Mouse (Mus musculus) Muller cell, postnatal 12 days (primary cell): Measurements from ENCODE around the gene Ggn.
"Not testable (repeated sequence)": the region's sequence is repeated elsewhere in the genome, so short reads cannot be mapped to it uniquely, and the experiment has no call there.

Source experiments
- DNase-seq: peaks from one replicate; pipeline ENCODE4 v3.0.0-alpha.2; 2015; ENCODE audit errors: inconsistent ontology term

Gene Ggn

GRCm38 (mm10) chr7:29158264-29158663, 11.7 kb upstream of the Ggn start:
- DNase-seq, result peak; percentile 71

- no peak for DNase-seq
Observed at GRCm38 (mm10) chr7:29162294-29162693, 7.7 kb upstream of the Ggn start.

GRCm38 (mm10) chr7:29162750-29163525, 7.1 kb upstream of the Ggn start:
- no peak for DNase-seq

DNA sequence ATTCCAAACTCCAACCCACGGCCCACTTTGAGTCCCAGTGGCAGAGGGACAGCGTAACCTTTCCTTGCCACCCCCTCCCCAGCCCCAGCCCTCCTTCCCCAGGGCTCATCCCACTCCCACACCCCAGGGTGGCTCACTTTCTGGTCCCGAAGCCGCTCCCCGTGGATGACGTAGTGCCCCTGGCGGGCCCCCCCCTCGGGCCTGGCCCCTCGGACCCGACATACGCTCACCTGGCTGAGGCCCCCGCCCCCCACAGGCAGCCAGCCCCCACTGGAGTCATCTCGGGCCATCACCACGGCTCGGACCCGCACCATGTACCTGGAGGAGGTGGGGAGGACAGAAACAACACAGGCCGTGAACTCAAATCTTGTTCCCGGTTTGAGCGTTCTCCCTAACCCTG, 2.4 kb upstream of the Ggn start:
- no peak for DNase-seq

DNA sequence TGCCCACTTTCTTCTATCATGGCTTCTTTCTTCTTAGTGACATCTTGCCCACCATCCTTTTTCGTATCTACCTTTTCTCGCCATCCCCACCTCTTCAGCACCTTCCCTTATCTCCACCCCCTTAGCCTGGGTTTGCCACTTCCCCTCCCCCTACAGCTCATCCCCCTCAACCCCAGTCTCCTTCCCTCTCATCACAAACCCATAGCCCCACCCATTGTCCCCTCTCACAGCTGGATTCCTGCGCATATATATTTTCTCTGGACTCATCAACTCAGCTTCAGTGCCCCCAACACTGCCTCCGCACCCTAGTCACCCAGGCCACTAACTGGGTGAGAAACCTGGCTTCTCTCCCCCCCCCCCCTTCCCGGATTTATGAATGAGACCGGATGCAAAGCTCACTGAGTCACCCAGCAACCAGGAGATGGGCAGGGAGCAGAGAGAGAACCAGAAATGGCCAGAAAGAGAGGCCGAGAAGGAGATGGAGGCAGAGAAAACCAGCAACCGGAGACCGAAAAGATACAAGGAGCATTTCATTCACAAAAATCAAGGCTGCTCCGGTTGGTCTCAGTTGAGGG, 1.8 kb upstream of the Ggn start:
- peak; percentile 75 for DNase-seq

DNA sequence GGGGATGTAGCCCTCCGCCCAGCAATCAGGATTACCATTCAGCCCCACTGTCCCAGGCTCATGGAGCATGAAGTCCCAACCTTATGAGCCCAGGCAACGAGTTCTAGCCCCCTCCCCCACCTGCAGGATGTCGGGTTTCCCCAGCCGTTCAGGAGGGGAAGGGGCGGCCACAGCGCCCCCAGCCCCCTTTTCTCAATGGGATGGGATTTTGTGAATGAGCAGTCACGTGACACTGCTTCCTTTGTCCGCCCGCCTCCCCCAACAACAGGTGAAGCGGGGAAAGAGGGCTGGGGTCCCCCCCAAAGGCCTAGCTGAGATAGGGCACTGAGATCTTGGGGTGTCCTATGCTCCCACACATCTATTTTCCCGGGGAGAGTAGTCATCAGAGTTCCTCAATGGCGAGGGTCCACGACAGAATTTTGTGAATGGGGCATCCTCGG, 1.2 kb upstream of the Ggn start:
- peak; percentile 36 for DNase-seq

- peak; percentile 98 for DNase-seq
Observed at GRCm38 (mm10) chr7:29169231-29170065, 562 bp upstream of the Ggn start.

- DNase-seq, result no peak
Observed at GRCm38 (mm10) chr7:29170755-29171561, 948 bp downstream of the Ggn start.

DNA sequence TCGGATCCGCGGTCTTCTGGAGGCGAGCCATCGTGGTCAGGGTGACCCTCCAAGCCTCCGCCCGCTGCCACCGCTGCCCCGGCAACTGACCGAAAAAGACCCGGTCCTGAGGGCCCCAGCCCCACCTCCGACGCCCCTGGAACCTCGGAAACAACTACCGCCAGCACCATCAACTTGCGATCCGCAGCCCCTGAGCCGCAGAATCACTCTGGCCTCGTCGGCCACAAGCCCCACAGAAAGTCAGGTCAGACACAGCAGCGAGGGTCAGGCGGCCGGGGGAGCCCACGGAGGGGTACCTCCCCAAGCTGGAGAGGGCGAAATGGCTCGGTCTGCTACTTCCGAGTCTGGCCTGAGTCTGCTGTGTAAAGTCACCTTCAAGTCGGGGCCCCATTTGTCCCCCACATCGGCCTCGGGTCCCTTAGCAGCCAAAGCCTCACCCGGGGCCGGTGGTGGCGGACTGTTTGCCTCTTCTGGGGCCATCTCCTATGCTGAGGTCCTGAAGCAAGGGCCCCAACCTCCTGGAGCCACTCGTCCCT, 1.6 kb downstream of the Ggn start:
- DNase-seq, result no peak

GRCm38 (mm10) chr7:29172390-29173016, 2.5 kb downstream of the Ggn start:
- no peak for DNase-seq

GRCm38 (mm10) chr7:29178106-29178505, 8.1 kb downstream of the Ggn start:
- DNase-seq, result no peak

GRCm38 (mm10) chr7:29179323-29179722, 9.3 kb downstream of the Ggn start:
- DNase-seq, result peak; percentile 68

- DNase-seq, result peak; percentile 98
Observed at GRCm38 (mm10) chr7:29180077-29180853, 10.3 kb downstream of the Ggn start, which contains the start of gene Psmd8. Gene Psmd8 (minus strand): TSS chr7:29180701.

DNA sequence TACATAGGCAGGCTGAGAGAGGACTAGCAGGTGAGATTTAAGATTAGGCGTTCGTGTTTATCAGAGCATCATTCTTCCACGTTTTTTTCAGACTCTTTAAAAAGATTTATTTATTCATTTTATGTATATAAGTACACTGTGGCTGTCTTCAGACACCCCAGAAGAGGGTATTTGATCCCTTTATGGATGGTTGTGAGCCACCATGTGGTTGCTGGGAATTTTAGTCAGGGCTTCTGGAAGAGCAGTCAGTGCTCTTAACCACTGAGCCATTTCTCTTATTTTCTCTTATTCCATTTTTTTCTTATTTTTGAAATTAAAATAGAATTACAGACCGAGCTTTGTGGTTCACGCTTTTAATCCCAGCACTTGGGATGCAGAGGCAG, 10.8 kb downstream of the Ggn start:
- DNase-seq, result no peak

GRCm38 (mm10) chr7:29181323-29181722, 11.3 kb downstream of the Ggn start:
- not testable (repeated sequence) for DNase-seq

- DNase-seq, result not testable (repeated sequence)
Observed at GRCm38 (mm10) chr7:29194230-29194629, 24.2 kb downstream of the Ggn start.

GRCm38 (mm10) chr7:29202577-29202976, 32.6 kb downstream of the Ggn start:
- DNase-seq, result no peak

DNA sequence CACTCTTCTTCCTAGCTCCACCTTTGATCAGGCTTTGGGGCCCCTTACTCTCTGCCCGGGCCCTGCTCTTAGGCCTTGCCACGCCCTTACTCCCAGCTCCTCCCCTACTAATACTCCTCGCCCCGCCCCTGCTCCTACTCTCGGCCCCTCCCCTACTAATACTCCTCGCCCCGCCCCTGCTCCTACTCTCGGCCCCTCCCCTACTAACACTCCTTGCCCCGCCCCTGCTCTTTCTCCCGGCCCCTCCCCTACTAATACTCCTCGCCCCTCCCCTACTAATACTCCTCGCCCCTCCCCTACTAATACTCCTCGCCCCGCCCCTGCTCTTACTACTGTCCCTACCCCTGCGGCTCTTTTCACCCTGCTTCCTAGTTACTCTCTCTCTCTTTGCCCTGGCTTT, 41.0 kb downstream of the Ggn start:
- DNase-seq, result not testable (repeated sequence)

GRCm38 (mm10) chr7:29211415-29212198, 41.6 kb downstream of the Ggn start:
- DNase-seq, result peak; percentile 90
